Mouse (Mus musculus): ENCODE data around the gene Dscam. TPM values are rescaled to one million over a fixed set of nuclear protein-coding genes. Genes with fewer than 3 reads are reported as not detected.

The Dscam gene
- total RNA-seq, 2 experiments from 2014 or later: 0.07 TPM; not detected in 1

DNA sequence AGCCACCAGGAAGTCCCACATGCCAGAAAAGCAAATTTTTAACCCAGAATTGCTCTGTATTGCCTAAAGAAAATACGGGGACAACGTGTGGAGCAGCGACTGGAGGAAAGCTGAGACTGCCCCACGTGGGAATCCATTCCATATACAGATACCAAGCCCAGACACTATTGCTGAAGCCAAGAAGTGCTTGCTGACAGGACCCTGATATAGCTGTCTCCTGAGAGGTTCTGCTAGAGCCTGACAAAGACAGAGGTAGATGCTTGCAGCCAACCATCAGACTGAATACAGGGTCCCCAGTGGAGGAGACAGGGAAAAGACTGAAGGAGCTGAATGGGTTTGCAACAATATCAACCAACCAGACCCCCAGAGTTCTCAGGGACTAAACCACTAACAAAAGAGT lies 293.3 kb downstream of the Dscam start:
- no peak for DNase-seq

DNA sequence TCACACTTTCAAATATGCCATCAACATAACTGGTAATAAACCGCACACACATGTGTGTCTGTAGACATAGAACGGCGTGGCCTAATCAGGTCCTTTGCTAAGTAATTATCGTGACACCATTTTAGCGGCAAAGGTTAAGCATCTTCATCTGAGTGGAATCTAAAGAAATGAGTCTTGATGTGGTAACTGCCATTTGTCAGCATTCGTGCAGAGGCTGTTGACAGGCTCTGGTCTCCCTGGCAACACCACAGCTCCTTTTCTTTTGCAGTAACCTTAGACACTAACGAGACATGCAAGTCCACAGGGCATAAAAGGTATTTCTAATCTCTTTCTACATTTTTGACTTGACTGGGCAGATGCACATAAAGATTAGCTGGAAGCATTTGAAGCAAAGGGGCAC lies 297.8 kb downstream of the Dscam start:
- DNase-seq: no peak

- DNase-seq: peak; percentile 48 to 61
Observed at GRCm38 (mm10) chr16:96857571-96857970, 313.0 kb downstream of the Dscam start.

GRCm38 (mm10) chr16:96855060-96855459 lies 315.5 kb downstream of the Dscam start:
- DNase-seq: no peak

GRCm38 (mm10) chr16:96852383-96852782 lies 318.2 kb downstream of the Dscam start:
- DNase-seq: peak; percentile 27 to 66

- no peak for DNase-seq
Observed at GRCm38 (mm10) chr16:96848916-96849315, 321.6 kb downstream of the Dscam start.

DNA sequence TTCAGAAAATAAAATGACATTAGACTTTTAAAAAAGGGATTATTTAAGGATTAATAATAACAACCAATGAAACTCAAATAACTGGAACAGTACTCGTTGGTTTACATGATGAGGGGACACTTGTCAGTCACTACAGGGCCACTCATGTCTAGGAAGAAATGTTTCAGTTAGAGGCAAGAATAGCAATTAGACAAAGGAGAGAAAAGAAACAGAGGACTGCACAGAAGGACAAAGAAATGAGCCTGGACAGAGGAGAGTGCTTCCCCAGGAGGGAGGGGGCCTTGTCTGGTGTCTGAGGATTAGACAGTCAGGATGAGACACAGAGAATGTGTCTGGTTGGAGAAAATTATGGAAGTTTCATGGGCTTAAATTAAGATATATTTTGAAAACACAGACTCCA lies 324.0 kb downstream of the Dscam start:
- DNase-seq: no peak

- DNase-seq: no peak
Observed at GRCm38 (mm10) chr16:96846113-96846512, 324.4 kb downstream of the Dscam start.

DNA sequence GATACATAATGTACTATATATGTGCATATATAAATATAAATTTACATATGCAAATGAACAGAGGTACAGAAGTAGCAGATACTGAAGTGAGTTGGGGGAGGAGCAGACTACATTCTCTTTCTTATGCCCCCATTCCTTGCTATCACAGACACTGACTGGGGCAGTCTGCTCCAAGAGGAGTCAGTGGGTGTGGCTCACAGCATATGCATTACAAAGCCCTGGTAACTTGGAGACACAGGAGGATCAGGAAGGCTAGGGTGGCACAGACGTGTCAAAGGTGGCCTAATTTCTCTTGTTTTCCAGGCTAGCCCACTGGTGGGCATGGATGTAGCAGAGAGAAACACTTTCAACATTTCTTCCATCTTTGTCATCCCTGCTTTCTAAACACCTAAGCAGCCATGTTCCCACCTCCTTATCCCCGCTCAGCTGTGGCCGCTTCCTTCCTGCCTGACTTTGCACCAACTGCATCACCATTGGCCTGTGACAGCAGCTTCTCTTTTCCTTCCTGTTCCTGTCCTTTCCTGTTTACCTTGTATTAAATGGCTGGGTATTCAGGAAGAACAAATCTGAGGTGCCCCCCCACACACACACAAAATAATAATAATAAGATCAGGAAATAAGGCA lies 325.0 kb downstream of the Dscam start:
- DNase-seq: no peak

- no peak for DNase-seq
Observed at GRCm38 (mm10) chr16:96843691-96844400, 326.7 kb downstream of the Dscam start.

DNA sequence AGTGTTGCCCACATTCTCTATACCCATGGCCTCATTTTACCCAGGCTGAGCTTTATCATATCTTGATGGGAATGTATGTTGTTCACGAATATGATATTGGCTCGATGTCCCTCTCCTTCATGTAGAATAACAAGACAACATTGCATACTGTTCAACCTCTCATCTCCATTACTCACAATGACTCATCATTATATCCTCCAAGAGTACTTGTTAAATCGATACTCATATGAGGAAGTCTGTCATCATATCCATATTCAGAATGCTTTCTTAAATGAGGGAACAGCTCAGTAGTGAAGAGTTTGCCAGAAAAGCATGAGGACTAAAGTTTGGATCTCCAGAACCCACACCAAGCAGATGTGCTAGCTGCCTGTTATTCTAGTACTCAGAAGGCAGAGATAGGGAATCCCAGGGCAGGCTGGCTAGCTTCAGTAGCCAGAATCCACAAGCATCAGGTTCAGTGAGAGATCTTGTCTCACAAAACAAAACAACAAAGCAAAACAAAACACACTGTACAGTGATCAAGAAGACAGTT lies 327.7 kb downstream of the Dscam start:
- no peak for DNase-seq

DNA sequence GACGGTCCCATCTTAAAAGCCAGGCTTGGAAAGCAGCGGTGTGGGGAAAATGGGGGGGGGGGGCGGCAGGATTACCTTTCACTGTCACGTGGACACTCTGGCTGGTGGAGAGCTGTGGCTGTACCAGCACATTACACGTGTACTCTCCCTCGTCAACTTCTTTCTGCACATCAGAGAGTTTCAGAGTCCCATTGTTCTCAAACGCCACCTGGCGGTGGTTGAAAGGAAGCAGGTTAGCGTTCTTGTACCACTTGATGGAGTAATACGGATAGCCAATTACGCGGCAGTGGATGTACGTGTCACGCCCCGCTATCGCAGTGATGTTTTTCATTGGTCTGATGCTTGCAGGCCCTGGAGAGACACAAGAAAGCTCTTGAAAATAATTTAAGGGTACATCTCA lies 350.9 kb downstream of the Dscam start:
- peak; percentile 77 to 80 for DNase-seq

DNA sequence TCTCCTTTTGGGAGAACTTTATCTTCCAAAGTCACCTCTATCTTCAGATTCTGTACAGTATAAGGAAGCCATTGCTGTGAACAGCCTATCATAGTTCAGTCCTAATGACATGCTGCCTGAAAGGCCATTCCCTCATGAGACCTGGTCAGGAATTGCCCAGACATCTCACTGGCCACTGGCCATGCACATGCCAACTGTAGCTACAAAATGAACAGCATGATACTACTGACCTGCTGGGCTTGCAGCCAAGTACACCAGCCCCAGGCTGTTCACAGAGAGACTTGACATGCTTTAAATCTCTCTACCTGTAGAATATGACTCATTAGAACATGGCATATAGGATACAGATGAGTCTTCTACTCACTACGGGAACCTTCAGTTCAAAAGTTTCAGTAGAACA lies 364.3 kb downstream of the Dscam start:
- DNase-seq: peak in 1 of 2 experiments; percentile 41

GRCm38 (mm10) chr16:96802636-96803035 lies 367.9 kb downstream of the Dscam start:
- peak; percentile 34 to 46 for DNase-seq

DNA sequence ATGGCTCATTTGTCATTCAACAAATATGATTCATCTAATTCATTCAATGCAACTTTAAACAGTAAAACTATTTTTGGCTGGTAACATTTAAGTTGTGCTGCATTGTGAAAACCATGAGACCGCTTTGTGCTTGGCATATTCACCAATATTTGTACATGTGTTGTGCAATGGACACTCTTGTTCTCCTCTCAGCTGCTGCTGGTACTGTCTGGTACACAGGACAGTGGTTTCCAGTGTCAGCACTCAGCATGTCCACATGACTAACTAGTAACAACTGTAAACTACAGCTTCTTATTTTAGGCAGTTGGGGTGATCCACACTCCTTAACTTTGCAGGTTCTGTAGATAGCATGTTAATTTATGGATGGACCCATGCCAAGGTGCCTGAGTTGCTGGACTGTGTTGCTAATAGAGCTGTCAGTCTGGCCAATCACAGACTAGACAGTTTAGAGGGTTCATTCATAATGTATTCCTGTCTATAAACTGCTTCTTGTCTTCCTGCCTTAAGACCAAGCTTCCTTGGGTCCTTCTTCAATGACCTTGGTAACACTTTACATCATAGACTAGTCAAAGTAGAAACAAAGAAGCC lies 368.8 kb downstream of the Dscam start:
- peak; percentile 2 to 19 for DNase-seq

GRCm38 (mm10) chr16:96795431-96795830 lies 375.1 kb downstream of the Dscam start:
- DNase-seq: peak; percentile 68 to 75

DNA sequence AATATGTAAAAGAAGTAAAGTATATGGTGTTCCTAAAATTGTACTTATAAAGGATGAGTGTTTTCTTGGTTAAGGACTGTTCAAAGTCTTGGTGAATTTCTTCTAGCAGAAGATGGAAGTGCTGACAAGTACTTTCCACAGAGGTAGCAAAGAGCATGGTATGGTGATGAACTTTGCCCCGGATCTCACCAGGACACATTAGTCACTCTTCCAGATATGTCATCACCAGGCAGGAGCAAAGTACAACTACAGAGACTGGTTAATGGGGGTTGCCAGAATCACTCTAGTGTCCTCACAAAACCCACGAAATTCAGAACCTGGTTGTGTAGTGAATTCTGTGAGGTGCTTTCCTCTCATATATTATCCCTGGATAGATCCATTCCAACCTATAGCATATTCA lies 379.2 kb downstream of the Dscam start:
- no peak for DNase-seq

- no peak for DNase-seq
Observed at GRCm38 (mm10) chr16:96788286-96788685, 382.3 kb downstream of the Dscam start.

- no peak for DNase-seq
Observed at GRCm38 (mm10) chr16:96779021-96779420, 391.5 kb downstream of the Dscam start.

- no peak for DNase-seq
Observed at GRCm38 (mm10) chr16:96774245-96774644, 396.3 kb downstream of the Dscam start.

DNA sequence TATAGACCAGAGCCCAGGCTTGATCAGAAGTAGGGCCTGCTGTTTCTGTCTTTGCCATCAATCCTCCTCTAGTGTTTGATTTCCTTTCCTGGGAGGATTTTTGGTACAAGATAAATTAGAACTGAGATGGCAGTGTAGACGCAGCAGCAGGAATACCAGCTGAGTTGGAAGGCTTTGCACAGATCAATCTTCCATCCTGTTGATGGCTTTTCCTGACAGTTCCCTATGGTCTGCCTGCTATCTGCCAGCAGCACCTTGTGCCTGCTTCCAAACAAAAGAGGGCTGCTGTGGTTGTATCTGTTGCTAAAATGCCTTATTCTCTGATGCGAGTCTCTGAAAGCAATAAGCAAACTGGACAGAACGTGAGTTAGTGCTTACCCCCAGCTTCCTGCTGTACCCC lies 402.6 kb downstream of the Dscam start:
- DNase-seq: no peak

- DNase-seq: no peak
Observed at GRCm38 (mm10) chr16:96767508-96767907, 403.0 kb downstream of the Dscam start.

DNA sequence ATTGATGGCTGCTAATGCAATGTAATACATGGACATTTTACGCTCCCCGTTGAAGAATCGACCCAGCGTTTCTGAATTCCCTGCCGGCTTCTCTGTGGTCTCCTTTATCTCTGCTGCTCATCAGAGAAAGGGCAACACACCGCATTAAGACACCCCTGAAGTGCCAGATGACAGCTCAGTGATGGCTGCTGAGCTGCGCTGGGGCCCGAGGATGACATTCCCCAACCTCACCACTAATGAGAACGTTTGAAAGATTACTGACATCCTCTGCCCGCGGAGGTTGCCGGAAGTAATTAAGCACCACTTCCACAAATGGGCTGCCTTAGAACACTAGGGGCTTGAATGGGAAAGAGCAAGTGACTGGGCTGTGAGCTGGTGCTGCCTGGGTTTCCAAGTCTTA lies 409.3 kb downstream of the Dscam start:
- DNase-seq: no peak
